Mouse (Mus musculus) liver, adult 2 months (tissue): ENCODE measurements around the gene Gtf2i. TPM values are rescaled to one million over a fixed set of nuclear protein-coding genes. Genes with fewer than 3 reads are reported as not detected.
"Not testable (repeated sequence)": the region's sequence is repeated elsewhere in the genome, so short reads cannot be mapped to it uniquely, and the experiment has no call there.

Experiments used
- DNase-seq: peaks from one replicate; pipeline ENCODE4 v3.0.0-alpha.2; 2011; ENCODE audit warnings: low read depth, low spot score; ENCODE audit errors: extremely low read depth
- H3K27ac ChIP-seq: fragments of 200-500 bp; replicated peaks from 2 replicates; pipeline ENCODE4 v1.5.1; 2012; ENCODE audit warnings: low read depth, mild to moderate bottlenecking, control low read depth, inconsistent platforms, low read length; ENCODE audit not compliant: insufficient read depth
- H3K27me3 ChIP-seq: fragments of 200-500 bp; 2 replicates; pipeline ENCODE4 v1.6.1; 2012; ENCODE audit warnings: mild to moderate bottlenecking, moderate library complexity, low read length, inconsistent platforms; ENCODE audit not compliant: control insufficient read depth, insufficient read depth
- H3K36me3 ChIP-seq: fragments of 200-500 bp; 2 replicates; pipeline ENCODE4 v1.6.1; 2012; ENCODE audit warnings: low read length, inconsistent platforms; ENCODE audit not compliant: control insufficient read depth, insufficient read depth
- H3K4me1 ChIP-seq: fragments of 200-500 bp; 2 replicates; pipeline ENCODE4 v1.6.1; 2011; ENCODE audit warnings: low read length; ENCODE audit not compliant: control insufficient read depth, insufficient read depth
- H3K4me3 ChIP-seq: fragments of 200-500 bp; 2 replicates; pipeline ENCODE4 v1.5.1; 2011; ENCODE audit warnings: low read depth, mild to moderate bottlenecking, control low read depth, low read length, moderate library complexity; ENCODE audit not compliant: insufficient read depth
- H3K79me2 ChIP-seq: fragments of 200-500 bp; 2 replicates; pipeline ENCODE4 v1.6.1; 2012; ENCODE audit warnings: inconsistent platforms, mild to moderate bottlenecking, low read length, moderate library complexity; ENCODE audit not compliant: control insufficient read depth, insufficient read depth
- H3K9ac ChIP-seq: fragments of 200-500 bp; 2 replicates; pipeline ENCODE4 v1.6.1; 2012; ENCODE audit warnings: low read depth, mild to moderate bottlenecking, control low read depth, inconsistent platforms, low read length
- CTCF ChIP-seq: fragments of 200-500 bp; IDR thresholded peaks from 2 replicates; pipeline ENCODE4 v1.5.1; 2011; ENCODE audit warnings: low read depth, low read length, control low read depth
- POLR2A ChIP-seq: fragments of 200-500 bp; IDR thresholded peaks from 2 replicates; pipeline ENCODE4 v1.6.1; 2011; ENCODE audit warnings: low read length, control low read depth; ENCODE audit not compliant: insufficient read depth; ENCODE audit errors: extremely low read depth
- WGBS: fragments of 180-500 bp; shearing (Covaris S2); methylation state at CpG from one replicate; pipeline ENCODE4 v1.1.7; 2018; 5-methylcytosine and 5-hydroxymethylcytosine counted together
- polyA plus RNA-seq: library from polyadenylated mRNA; depleted of rRNA; stranded (reverse); fragments of >200 nt; gene quantifications from 2 replicates; pipeline ENCODE4 v1.2.3, GENCODE M21; 2012
- total RNA-seq: library from RNA; depleted of rRNA; stranded (reverse); fragments of >200 nt; gene quantifications from 2 replicates; pipeline ENCODE4 v1.2.3, GENCODE M21; 2014

Gtf2i gene
- total and polyA plus RNA-seq, 2 experiments, result 31.7 to 54.2 TPM

- no peak overlapping the region for H3K4me3 ChIP-seq
- no peaks in the 10 kb centered on the region for H3K36me3 ChIP-seq
- H3K27ac ChIP-seq, result no peak overlapping the region
- H3K27me3 ChIP-seq, result no peaks in the 10 kb centered on the region
- no peak for DNase-seq
- no peak for TF ChIP-seq POLR2A
- 84% methylated on average over 5 of the region's 5 CpGs for WGBS
- H3K4me1 ChIP-seq, result peaks cover 3% of the 10 kb centered on the region; the same call in 1 of the 2 replicates
- H3K79me2 ChIP-seq, result no peaks in the 10 kb centered on the region
- no peak overlapping the region for H3K9ac ChIP-seq
Measured at GRCm38 (mm10) chr5:134341721-134342120, 27.2 kb upstream of the Gtf2i start.

GRCm38 (mm10) chr5:134341321-134341720 lies 26.8 kb upstream of the Gtf2i start:
- 56% methylated on average over 10 of the region's 10 CpGs for WGBS
- H3K9ac ChIP-seq, result no peak overlapping the region
- no peaks in the 10 kb centered on the region for H3K36me3 ChIP-seq
- no peaks in the 10 kb centered on the region for H3K27me3 ChIP-seq
- no peaks in the 10 kb centered on the region for H3K79me2 ChIP-seq
- peak; percentile 10; the same call in 1 of the 2 replicates for TF ChIP-seq CTCF
- TF ChIP-seq POLR2A, result no peak
- H3K27ac ChIP-seq, result no peak overlapping the region
- peak; percentile 30 for DNase-seq
- H3K4me1 ChIP-seq, result peaks cover 3% of the 10 kb centered on the region; the same call in 1 of the 2 replicates
- H3K4me3 ChIP-seq, result no peak overlapping the region

GRCm38 (mm10) chr5:134340101-134340522 lies 25.6 kb upstream of the Gtf2i start:
- Histone ChIP-seq H3K4me3 (no peak overlapping the region), H3K79me2 (no peaks in the 10 kb centered on the region), H3K27ac (no peak overlapping the region), H3K9ac (no peak overlapping the region), H3K36me3 (no peaks in the 10 kb centered on the region), H3K27me3 (no peaks in the 10 kb centered on the region), H3K4me1 (peaks cover 3% of the 10 kb centered on the region; the same call in 1 of the 2 replicates)
- TF ChIP-seq POLR2A (no peak), CTCF (no peak)
- 28% methylated on average over 6 of the region's 6 CpGs for WGBS
- peak; percentile 24 for DNase-seq

GRCm38 (mm10) chr5:134337012-134337411 lies 22.5 kb upstream of the Gtf2i start:
- 97% methylated on average over 2 of the region's 2 CpGs for WGBS
- not testable (repeated sequence) for DNase-seq, H3K36me3 ChIP-seq, H3K27ac ChIP-seq, H3K27me3 ChIP-seq, H3K9ac ChIP-seq, H3K4me1 ChIP-seq, H3K79me2 ChIP-seq, H3K4me3 ChIP-seq

GRCm38 (mm10) chr5:134332743-134333142 lies 18.2 kb upstream of the Gtf2i start:
- 84% methylated on average over 8 of the region's 8 CpGs for whole genome bisulfite sequencing
- TF ChIP-seq CTCF (no peak), POLR2A (no peak)
- H3K36me3 ChIP-seq, result no peaks in the 10 kb centered on the region
- no peak overlapping the region for H3K9ac ChIP-seq
- H3K4me3 ChIP-seq, result no peak overlapping the region
- no peak overlapping the region for H3K27ac ChIP-seq
- H3K4me1 ChIP-seq, result no peaks in the 10 kb centered on the region
- no peaks in the 10 kb centered on the region for H3K79me2 ChIP-seq
- DNase-seq, result no peak
- H3K27me3 ChIP-seq, result no peaks in the 10 kb centered on the region

GRCm38 (mm10) chr5:134330082-134330481 lies 15.5 kb upstream of the Gtf2i start:
- peak; percentile 46 for DNase-seq
- no peak overlapping the region for H3K27ac ChIP-seq
- H3K9ac ChIP-seq, result no peak overlapping the region
- no peaks in the 10 kb centered on the region for H3K4me1 ChIP-seq
- H3K4me3 ChIP-seq, result no peak overlapping the region
- TF ChIP-seq POLR2A (no peak), CTCF (no peak)
- 51% methylated on average over 2 of the region's 2 CpGs for WGBS
- H3K27me3 ChIP-seq, result no peaks in the 10 kb centered on the region
- H3K79me2 ChIP-seq, result no peaks in the 10 kb centered on the region
- no peaks in the 10 kb centered on the region for H3K36me3 ChIP-seq
